Mouse (Mus musculus): ENCODE results near the gene Fndc3b. TPM values are rescaled to one million over a fixed set of nuclear protein-coding genes. Genes with fewer than 3 reads are reported as not detected.

Fndc3b gene
- polyA plus RNA-seq, 1 experiment: 0.04 TPM

DNA sequence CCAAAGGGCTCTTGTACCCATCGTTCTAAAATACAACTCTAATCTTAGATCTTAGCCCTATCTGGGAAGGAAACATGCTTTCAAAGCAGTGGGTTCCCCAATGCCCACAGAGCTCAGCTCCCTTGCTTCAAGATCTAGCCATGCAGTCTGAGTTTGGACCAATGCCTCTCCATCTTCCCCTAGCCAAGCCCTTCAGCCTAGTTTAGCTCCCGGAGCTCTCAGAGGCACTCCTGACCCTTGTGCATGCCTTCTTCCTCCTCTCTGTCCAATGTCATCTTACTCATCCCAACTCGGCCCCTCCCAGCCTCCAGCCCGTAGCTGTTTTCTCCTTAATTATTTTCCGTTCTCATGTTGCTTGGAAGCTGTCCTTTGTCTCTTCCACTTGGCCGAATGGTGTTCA is 1.3 kb upstream of the Fndc3b start:
- Histone ChIP-seq H3K27me3 (ENCODE audit: control insufficient read depth) (peaks cover 53% of the 10 kb centered on the region), H3K9me3 (ENCODE audit: control insufficient read depth, low read length) (no peaks in the 10 kb centered on the region), H3K36me3 (ENCODE audit: control insufficient read depth) (no peaks in the 10 kb centered on the region), H3K4me1 (ENCODE audit: control insufficient read depth) (peaks cover 3% of the 10 kb centered on the region), H3K4me3 (replicated peaks) (no peak overlapping the region)
- TF ChIP-seq GATA1 (IDR thresholded peaks at IDR 0.05; ENCODE audit: low read length): no peak
- TF ChIP-seq TAL1 (IDR thresholded peaks at IDR 0.05; ENCODE audit: low read length): no peak

DNA sequence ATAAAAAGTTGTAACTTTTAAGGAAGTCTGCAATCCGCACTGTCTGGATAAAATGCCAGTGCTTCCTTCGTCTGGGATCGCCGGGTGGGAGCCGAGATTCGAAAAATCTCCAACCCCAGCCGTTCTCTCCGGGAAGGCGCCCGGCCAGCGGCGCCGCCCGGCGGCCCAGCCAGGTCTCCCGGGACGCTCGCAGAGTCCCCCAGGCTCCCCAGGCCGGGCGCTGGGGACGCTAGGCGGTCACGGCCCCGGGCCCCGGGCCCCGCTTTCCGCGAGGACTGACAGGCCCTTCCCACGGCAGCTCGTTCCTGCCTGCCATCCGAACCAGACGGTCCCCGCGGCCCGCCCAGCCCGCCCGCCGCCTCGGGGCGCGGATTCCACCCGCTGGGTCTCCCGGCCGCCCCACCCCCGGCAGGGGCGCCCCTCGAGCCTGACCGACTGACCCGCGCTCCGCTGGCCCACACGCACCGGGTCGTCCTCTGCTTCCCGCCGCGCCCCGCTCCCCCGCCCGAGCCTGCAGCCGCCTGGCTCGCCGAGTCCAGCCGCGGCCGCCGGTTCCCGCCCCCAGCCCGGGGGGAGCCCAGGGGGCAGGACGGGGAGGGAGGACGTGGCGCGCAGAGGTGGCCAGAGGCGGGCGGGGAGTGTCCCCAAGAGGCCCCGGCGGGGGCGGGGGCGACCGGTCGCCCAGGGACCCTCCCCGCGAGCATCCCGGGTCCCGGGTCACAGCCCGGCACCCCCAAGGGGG is 1.0 kb downstream of the Fndc3b start:
- Histone ChIP-seq H3K27me3 (ENCODE audit: control insufficient read depth) (peaks cover 55% of the 10 kb centered on the region), H3K36me3 (ENCODE audit: control insufficient read depth) (no peaks in the 10 kb centered on the region), H3K4me3 (replicated peaks) (peak overlapping the region; percentile 62), H3K4me1 (ENCODE audit: control insufficient read depth) (peaks cover 3% of the 10 kb centered on the region), H3K9me3 (ENCODE audit: control insufficient read depth, low read length) (no peaks in the 10 kb centered on the region)
- TF ChIP-seq GATA1 (IDR thresholded peaks at IDR 0.05; ENCODE audit: low read length) (no peak), TAL1 (IDR thresholded peaks at IDR 0.05; ENCODE audit: low read length) (no peak)

DNA sequence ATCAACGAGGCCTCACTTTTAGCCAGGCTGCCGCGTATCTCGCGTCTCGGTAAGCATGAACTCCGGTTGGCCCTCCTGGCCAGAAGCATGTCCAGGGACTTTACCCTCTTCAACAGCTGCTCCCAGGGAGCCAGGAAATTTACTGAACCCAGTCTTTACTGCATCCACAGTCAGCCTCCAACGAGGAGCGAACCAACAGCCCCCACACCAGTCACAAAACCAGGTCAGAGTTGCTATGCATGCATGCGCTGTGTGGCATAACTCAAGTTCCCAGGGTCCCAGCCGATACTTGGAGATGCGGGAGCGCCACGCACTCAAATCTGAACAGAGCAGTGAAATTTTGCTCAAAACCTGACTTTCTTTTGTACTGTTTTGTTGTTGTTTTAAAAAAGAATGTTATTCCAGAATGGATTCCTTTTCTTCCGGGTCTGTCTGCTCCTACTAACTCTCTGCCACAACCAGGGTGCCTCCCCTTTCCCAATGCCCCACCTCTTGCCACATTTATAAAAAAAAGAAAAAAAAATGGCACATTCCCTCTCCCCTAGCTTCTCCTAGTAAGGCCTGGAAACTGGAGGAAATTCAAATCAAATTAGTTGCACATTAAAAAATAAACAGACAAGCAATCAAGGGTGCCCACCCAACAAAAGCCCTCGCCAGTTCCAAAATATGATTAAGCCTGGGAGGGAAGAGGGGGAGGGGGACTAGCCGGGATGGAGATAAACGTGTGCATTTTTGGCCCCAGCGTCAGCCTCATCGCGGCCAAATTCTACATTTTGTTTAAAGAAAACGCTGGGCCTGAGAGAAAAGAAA is 1.8 kb downstream of the Fndc3b start:
- Histone ChIP-seq H3K4me1 (ENCODE audit: control insufficient read depth) (peaks cover 3% of the 10 kb centered on the region), H3K9me3 (ENCODE audit: control insufficient read depth, low read length) (no peaks in the 10 kb centered on the region), H3K27me3 (ENCODE audit: control insufficient read depth) (peaks cover 55% of the 10 kb centered on the region), H3K36me3 (ENCODE audit: control insufficient read depth) (no peaks in the 10 kb centered on the region), H3K4me3 (replicated peaks) (peak overlapping the region; percentile 62)
- TF ChIP-seq TAL1 (IDR thresholded peaks at IDR 0.05; ENCODE audit: low read length) (no peak), GATA1 (IDR thresholded peaks at IDR 0.05; ENCODE audit: low read length) (no peak)

DNA sequence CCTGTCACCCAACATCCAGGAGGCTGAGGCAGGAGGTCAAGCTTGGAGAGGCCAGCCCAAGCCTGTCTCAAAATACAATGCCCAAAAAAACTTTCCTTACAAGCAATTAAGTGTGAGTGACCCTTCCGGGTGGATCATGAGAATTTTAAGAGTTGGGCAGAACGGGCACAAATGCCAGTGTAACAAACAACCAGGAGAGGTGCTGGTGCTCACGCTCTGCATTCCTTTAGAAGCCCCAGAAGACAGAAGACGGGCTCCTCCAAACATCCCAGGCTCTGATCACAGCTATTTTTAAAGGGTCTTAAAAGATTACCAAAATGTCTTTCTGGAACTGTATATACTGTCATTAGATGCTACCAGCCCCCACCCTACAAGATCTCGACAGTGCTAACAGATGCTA is 2.5 kb downstream of the Fndc3b start:
- no peak for TF ChIP-seq GATA1 (IDR thresholded peaks at IDR 0.05; ENCODE audit: low read length)
- TF ChIP-seq TAL1 (IDR thresholded peaks at IDR 0.05; ENCODE audit: low read length): no peak
- peak overlapping the region; percentile 62 for H3K4me3 ChIP-seq (replicated peaks)
- H3K4me1 ChIP-seq (ENCODE audit: control insufficient read depth): peaks cover 3% of the 10 kb centered on the region
- H3K27me3 ChIP-seq (ENCODE audit: control insufficient read depth): peaks cover 55% of the 10 kb centered on the region
- H3K9me3 ChIP-seq (ENCODE audit: control insufficient read depth, low read length): no peaks in the 10 kb centered on the region
- H3K36me3 ChIP-seq (ENCODE audit: control insufficient read depth): no peaks in the 10 kb centered on the region

DNA sequence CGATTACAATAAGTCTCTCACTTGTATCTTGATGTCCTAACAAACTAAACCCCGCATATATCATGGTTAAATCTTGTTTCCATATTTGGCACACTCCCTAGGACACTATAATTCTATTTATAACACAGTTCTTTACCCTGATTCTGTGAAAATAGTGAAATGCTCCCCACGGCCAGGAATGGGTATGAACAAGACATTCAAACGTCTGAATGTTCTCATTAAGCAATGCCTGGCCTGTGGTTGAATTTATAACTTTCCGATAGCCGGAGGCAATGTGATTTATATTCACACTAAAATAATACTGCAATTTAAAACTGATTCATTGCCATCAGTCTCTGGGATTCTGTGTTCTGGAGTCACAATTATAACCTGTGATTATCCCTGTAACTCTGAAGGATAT is 5.3 kb downstream of the Fndc3b start:
- TF ChIP-seq TAL1 (IDR thresholded peaks at IDR 0.05; ENCODE audit: low read length) (no peak), GATA1 (IDR thresholded peaks at IDR 0.05; ENCODE audit: low read length) (no peak)
- no peak overlapping the region for H3K4me3 ChIP-seq (replicated peaks)
- H3K9me3 ChIP-seq (ENCODE audit: control insufficient read depth, low read length): no peaks in the 10 kb centered on the region
- no peaks in the 10 kb centered on the region for H3K36me3 ChIP-seq (ENCODE audit: control insufficient read depth)
- H3K4me1 ChIP-seq (ENCODE audit: control insufficient read depth): peaks cover 3% of the 10 kb centered on the region
- peaks cover 33% of the 10 kb centered on the region for H3K27me3 ChIP-seq (ENCODE audit: control insufficient read depth)

DNA sequence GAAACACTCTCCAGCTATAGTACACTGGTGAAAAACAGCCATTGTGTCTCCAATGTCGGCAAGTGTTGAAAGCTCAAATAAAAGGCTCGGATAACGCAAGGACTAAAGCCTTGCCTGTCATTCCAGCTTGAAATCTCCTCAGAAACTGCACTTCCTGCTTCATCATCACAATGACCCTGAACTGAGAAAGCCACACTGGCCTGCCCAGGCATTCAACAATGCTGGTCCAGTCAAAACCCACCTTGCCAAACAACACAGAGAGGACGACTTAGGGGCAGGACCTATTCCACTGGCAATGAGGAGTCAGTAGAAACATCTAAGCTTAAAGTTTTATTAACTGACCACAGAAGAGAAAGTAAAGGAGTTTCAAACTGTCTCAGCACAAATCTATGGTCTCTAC is 6.1 kb downstream of the Fndc3b start:
- Histone ChIP-seq H3K4me3 (replicated peaks) (no peak overlapping the region), H3K27me3 (ENCODE audit: control insufficient read depth) (peaks cover 26% of the 10 kb centered on the region)
- TF ChIP-seq TAL1 (IDR thresholded peaks at IDR 0.05; ENCODE audit: low read length): no peak
- TF ChIP-seq GATA1 (IDR thresholded peaks at IDR 0.05; ENCODE audit: low read length): no peak

DNA sequence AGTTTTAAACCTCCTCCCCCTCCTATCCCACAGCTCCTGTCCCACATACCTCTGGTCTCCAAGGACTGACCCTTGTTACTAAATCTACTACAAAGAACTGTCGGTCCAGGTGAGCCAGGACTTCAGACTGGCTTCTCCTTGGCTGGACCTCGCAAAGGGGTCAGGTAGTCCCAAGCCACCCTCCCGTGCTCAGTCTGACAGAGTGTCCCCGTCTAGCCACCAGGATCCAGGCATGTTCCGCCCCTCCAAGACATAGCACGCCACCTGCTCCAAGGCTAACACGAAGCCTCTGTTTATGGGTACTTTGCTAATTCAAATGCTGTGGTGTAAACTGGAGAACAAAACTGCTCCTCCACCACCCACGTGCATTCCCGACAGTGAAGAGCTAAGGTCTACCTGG is 6.5 kb downstream of the Fndc3b start:
- Histone ChIP-seq H3K27me3 (ENCODE audit: control insufficient read depth) (peaks cover 22% of the 10 kb centered on the region), H3K36me3 (ENCODE audit: control insufficient read depth) (no peaks in the 10 kb centered on the region), H3K4me3 (replicated peaks) (no peak overlapping the region), H3K4me1 (ENCODE audit: control insufficient read depth) (no peaks in the 10 kb centered on the region), H3K9me3 (ENCODE audit: control insufficient read depth, low read length) (no peaks in the 10 kb centered on the region)
- TF ChIP-seq GATA1 (IDR thresholded peaks at IDR 0.05; ENCODE audit: low read length): no peak
- TF ChIP-seq TAL1 (IDR thresholded peaks at IDR 0.05; ENCODE audit: low read length): no peak

More for the DNA sequence above, 6.1 kb downstream of the Fndc3b start:
- H3K36me3 ChIP-seq (ENCODE audit: control insufficient read depth): no peaks in the 10 kb centered on the region
- H3K9me3 ChIP-seq (ENCODE audit: control insufficient read depth, low read length): no peaks in the 10 kb centered on the region
- H3K4me1 ChIP-seq (ENCODE audit: control insufficient read depth): no peaks in the 10 kb centered on the region

DNA sequence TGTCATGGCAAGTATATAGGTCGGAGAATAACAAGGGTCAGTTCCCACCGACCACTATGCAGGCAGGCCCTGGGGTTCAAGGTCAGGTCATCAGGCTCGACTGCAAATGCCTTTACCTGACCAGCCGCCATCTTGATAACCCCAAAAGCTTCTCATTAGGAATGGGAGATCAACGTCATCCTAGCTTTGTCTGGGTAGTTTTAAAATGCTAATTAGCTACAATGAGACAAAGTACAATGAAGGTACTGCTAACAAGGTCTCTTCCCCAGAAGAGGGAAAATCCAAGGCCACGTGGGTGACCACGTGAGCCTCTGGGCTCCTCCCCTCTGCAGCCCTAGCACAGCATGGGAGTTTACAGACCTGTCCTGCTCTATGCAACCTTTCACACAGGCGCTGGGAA is 7.6 kb downstream of the Fndc3b start:
- no peaks in the 10 kb centered on the region for H3K9me3 ChIP-seq (ENCODE audit: control insufficient read depth, low read length)
- no peak overlapping the region for H3K4me3 ChIP-seq (replicated peaks)
- H3K4me1 ChIP-seq (ENCODE audit: control insufficient read depth): no peaks in the 10 kb centered on the region
- peaks cover 10% of the 10 kb centered on the region for H3K27me3 ChIP-seq (ENCODE audit: control insufficient read depth)
- no peaks in the 10 kb centered on the region for H3K36me3 ChIP-seq (ENCODE audit: control insufficient read depth)
- TF ChIP-seq GATA1 (IDR thresholded peaks at IDR 0.05; ENCODE audit: low read length) (no peak), TAL1 (IDR thresholded peaks at IDR 0.05; ENCODE audit: low read length) (no peak)

DNA sequence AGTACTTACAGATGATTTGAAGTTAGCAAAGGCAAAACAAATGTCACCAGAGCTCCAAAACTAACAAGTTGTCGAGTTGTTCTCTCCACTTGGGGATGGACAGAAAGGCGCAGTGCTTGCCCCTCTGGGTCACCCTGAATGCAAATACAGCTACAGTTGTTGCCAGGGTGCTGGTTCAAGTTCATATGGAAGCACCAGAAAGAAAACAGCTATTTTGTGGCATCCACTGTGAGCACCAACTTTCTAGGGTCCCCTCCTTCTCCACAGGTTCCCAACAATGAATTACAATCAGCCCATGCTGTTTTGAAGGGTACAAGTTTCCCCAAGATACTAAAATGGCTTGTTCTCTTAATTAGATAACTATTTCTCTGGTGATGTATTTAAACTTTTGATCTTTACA is 8.0 kb downstream of the Fndc3b start:
- Histone ChIP-seq H3K36me3 (ENCODE audit: control insufficient read depth) (no peaks in the 10 kb centered on the region), H3K27me3 (ENCODE audit: control insufficient read depth) (peaks cover 6% of the 10 kb centered on the region), H3K4me3 (replicated peaks) (no peak overlapping the region), H3K4me1 (ENCODE audit: control insufficient read depth) (no peaks in the 10 kb centered on the region), H3K9me3 (ENCODE audit: control insufficient read depth, low read length) (no peaks in the 10 kb centered on the region)
- TF ChIP-seq GATA1 (IDR thresholded peaks at IDR 0.05; ENCODE audit: low read length): no peak
- TF ChIP-seq TAL1 (IDR thresholded peaks at IDR 0.05; ENCODE audit: low read length): no peak
